Mouse (Mus musculus) neural tube, embryonic 13.5 days (tissue): ENCODE measurements at regions not wholly inside any gene's neighbourhood (a gene's known extent, or its start where the extent isn't known, plus 50 kb on each side); places are given as distances from the start of the nearest gene placed in this dataset.
A peak's percentile ranks its signal among the peaks of the same experiment; 100 is the strongest.

Experiments
- ATAC-seq: fragments of 200-750 bp; cut with Nextera tagmentation; 2 replicates; pipeline ENCODE4 v1.8.0; 2017; ENCODE audit warnings: low read depth, mild to moderate bottlenecking, moderate TSS enrichment, moderate library complexity
- H3K27ac ChIP-seq: fragments of 300-500 bp; sonication (generic); replicated peaks from 2 replicates; pipeline ENCODE4 v1.5.1; 2015; ENCODE audit warnings: moderate library complexity, mild to moderate bottlenecking, inconsistent platforms
- H3K27me3 ChIP-seq: fragments of 300-500 bp; sonication (generic); 2 replicates; pipeline ENCODE4 v1.6.1; 2015; ENCODE audit warnings: mild to moderate bottlenecking, inconsistent platforms
- H3K36me3 ChIP-seq: fragments of 300-500 bp; sonication (generic); 2 replicates; pipeline ENCODE4 v1.6.1; 2015; ENCODE audit warnings: mild to moderate bottlenecking, inconsistent platforms
- H3K4me1 ChIP-seq: fragments of 300-500 bp; sonication (generic); replicated peaks from 2 replicates; pipeline ENCODE4 v1.6.1; 2015; ENCODE audit warnings: inconsistent platforms
- H3K4me2 ChIP-seq: fragments of 300-500 bp; sonication (generic); 2 replicates; pipeline ENCODE4 v1.6.1; 2015; ENCODE audit warnings: inconsistent platforms, mild to moderate bottlenecking, moderate library complexity
- H3K4me3 ChIP-seq: fragments of 300-500 bp; sonication (generic); 2 replicates; pipeline ENCODE4 v1.5.1; 2015; ENCODE audit warnings: mild to moderate bottlenecking, inconsistent platforms
- H3K9ac ChIP-seq: fragments of 300-500 bp; sonication (generic); 2 replicates; pipeline ENCODE4 v1.6.1; 2015; ENCODE audit warnings: moderate library complexity, mild to moderate bottlenecking, inconsistent platforms
- H3K9me3 ChIP-seq: fragments of 300-500 bp; sonication (generic); 2 replicates; pipeline ENCODE4 v1.6.1; 2016; ENCODE audit warnings: inconsistent platforms
- WGBS: fragments of 180-500 bp; shearing (Covaris S2); methylation state at CpG from one replicate; pipeline ENCODE4 v1.1.7; 2015; 5-methylcytosine and 5-hydroxymethylcytosine counted together

- Histone ChIP-seq H3K4me2 (no peak overlapping the region), H3K4me1 (no peaks in the 10 kb centered on the region), H3K27me3 (no peaks in the 10 kb centered on the region), H3K36me3 (no peaks in the 10 kb centered on the region), H3K4me3 (no peak overlapping the region), H3K27ac (no peak overlapping the region), H3K9ac (no peak overlapping the region), H3K9me3 (no peaks in the 10 kb centered on the region)
- no peak for ATAC-seq
- WGBS: 86% methylated on average over 4 of the region's 4 CpGs
Observed at GRCm38 (mm10) chr10:92325284-92325989, 396.8 kb downstream of the Nedd1 start.

- peak; percentile 53; the same call in 1 of the 2 replicates for ATAC-seq
- Histone ChIP-seq H3K27me3 (no peaks in the 10 kb centered on the region), H3K9ac (no peak overlapping the region), H3K36me3 (no peaks in the 10 kb centered on the region), H3K27ac (no peak overlapping the region), H3K4me1 (peaks cover 8% of the 10 kb centered on the region), H3K4me2 (no peak overlapping the region), H3K4me3 (no peak overlapping the region), H3K9me3 (no peaks in the 10 kb centered on the region)
- 39% methylated on average over 3 of the region's 3 CpGs for WGBS
Observed at GRCm38 (mm10) chr10:92314606-92315005, 407.6 kb downstream of the Nedd1 start.

GRCm38 (mm10) chr10:92312278-92312677 lies 409.9 kb downstream of the Nedd1 start:
- Histone ChIP-seq H3K9me3 (no peaks in the 10 kb centered on the region), H3K4me3 (no peak overlapping the region), H3K4me1 (peaks cover 8% of the 10 kb centered on the region), H3K4me2 (no peak overlapping the region), H3K9ac (no peak overlapping the region), H3K27ac (no peak overlapping the region), H3K27me3 (no peaks in the 10 kb centered on the region), H3K36me3 (no peaks in the 10 kb centered on the region)
- WGBS: 52% methylated on average over 6 of the region's 6 CpGs
- no peak for ATAC-seq

GRCm38 (mm10) chr10:92308643-92309042 lies 413.6 kb downstream of the Nedd1 start:
- Histone ChIP-seq H3K36me3 (no peaks in the 10 kb centered on the region), H3K27me3 (no peaks in the 10 kb centered on the region), H3K9me3 (no peaks in the 10 kb centered on the region), H3K4me3 (no peak overlapping the region), H3K27ac (no peak overlapping the region), H3K4me1 (no peaks in the 10 kb centered on the region), H3K9ac (no peak overlapping the region), H3K4me2 (no peak overlapping the region)
- no peak for ATAC-seq
- 87% methylated on average over 3 of the region's 3 CpGs for WGBS

GRCm38 (mm10) chr10:92307861-92308260 lies 414.4 kb downstream of the Nedd1 start:
- 31% methylated on average over 3 of the region's 3 CpGs for WGBS
- no peak overlapping the region for H3K9ac ChIP-seq
- no peak for ATAC-seq
- no peak overlapping the region for H3K4me3 ChIP-seq
- no peaks in the 10 kb centered on the region for H3K9me3 ChIP-seq
- no peaks in the 10 kb centered on the region for H3K27me3 ChIP-seq
- H3K27ac ChIP-seq: no peak overlapping the region
- no peaks in the 10 kb centered on the region for H3K36me3 ChIP-seq
- H3K4me1 ChIP-seq: no peaks in the 10 kb centered on the region
- no peak overlapping the region for H3K4me2 ChIP-seq

- Histone ChIP-seq H3K27ac (no peak overlapping the region), H3K27me3 (no peaks in the 10 kb centered on the region), H3K9me3 (no peaks in the 10 kb centered on the region), H3K4me2 (no peak overlapping the region), H3K4me3 (no peak overlapping the region), H3K4me1 (peaks cover 19% of the 10 kb centered on the region), H3K36me3 (no peaks in the 10 kb centered on the region), H3K9ac (no peak overlapping the region)
- ATAC-seq: no peak
- 65% methylated on average over 13 of the region's 13 CpGs for WGBS
Observed at GRCm38 (mm10) chr10:92298693-92299092, 423.5 kb downstream of the Nedd1 start.

GRCm38 (mm10) chr10:92296837-92297236 lies 425.4 kb downstream of the Nedd1 start:
- Histone ChIP-seq H3K4me3 (no peak overlapping the region), H3K27ac (peak overlapping the region; percentile 74), H3K9ac (no peak overlapping the region), H3K27me3 (no peaks in the 10 kb centered on the region), H3K9me3 (no peaks in the 10 kb centered on the region), H3K4me1 (peaks cover 19% of the 10 kb centered on the region), H3K4me2 (peak overlapping the region; percentile 21), H3K36me3 (no peaks in the 10 kb centered on the region)
- 37% methylated on average over 4 of the region's 4 CpGs for WGBS
- ATAC-seq: peak; percentile 27; the same call in 1 of the 2 replicates

GRCm38 (mm10) chr10:92296303-92296702 lies 425.9 kb downstream of the Nedd1 start:
- H3K36me3 ChIP-seq: no peaks in the 10 kb centered on the region
- no peaks in the 10 kb centered on the region for H3K27me3 ChIP-seq
- no peak overlapping the region for H3K4me3 ChIP-seq
- ATAC-seq: peak; percentile 53; the same call in 1 of the 2 replicates
- H3K9ac ChIP-seq: no peak overlapping the region
- H3K27ac ChIP-seq: peak overlapping the region; percentile 74
- H3K9me3 ChIP-seq: no peaks in the 10 kb centered on the region
- H3K4me2 ChIP-seq: peak overlapping the region; percentile 21
- WGBS: 24% methylated on average over 9 of the region's 9 CpGs
- H3K4me1 ChIP-seq: peaks cover 19% of the 10 kb centered on the region

GRCm38 (mm10) chr10:92293261-92293660 lies 429.0 kb downstream of the Nedd1 start:
- Histone ChIP-seq H3K4me3 (no peak overlapping the region), H3K9me3 (no peaks in the 10 kb centered on the region), H3K4me1 (peaks cover 19% of the 10 kb centered on the region), H3K27me3 (no peaks in the 10 kb centered on the region), H3K4me2 (no peak overlapping the region), H3K9ac (no peak overlapping the region), H3K27ac (no peak overlapping the region), H3K36me3 (no peaks in the 10 kb centered on the region)
- no peak for ATAC-seq
- 40% methylated on average over 4 of the region's 4 CpGs for WGBS

GRCm38 (mm10) chr10:92289230-92289629 lies 433.0 kb downstream of the Nedd1 start:
- H3K4me3 ChIP-seq: no peak overlapping the region
- no peaks in the 10 kb centered on the region for H3K9me3 ChIP-seq
- H3K4me1 ChIP-seq: no peaks in the 10 kb centered on the region
- 40% methylated on average over 5 of the region's 5 CpGs for WGBS
- no peak overlapping the region for H3K4me2 ChIP-seq
- no peaks in the 10 kb centered on the region for H3K27me3 ChIP-seq
- H3K27ac ChIP-seq: no peak overlapping the region
- no peaks in the 10 kb centered on the region for H3K36me3 ChIP-seq
- no peak for ATAC-seq
- H3K9ac ChIP-seq: no peak overlapping the region

GRCm38 (mm10) chr10:92284231-92284630 lies 438.0 kb downstream of the Nedd1 start:
- 62% methylated on average over 4 of the region's 4 CpGs for WGBS

GRCm38 (mm10) chr10:92277981-92278380 lies 444.2 kb downstream of the Nedd1 start:
- 47% methylated on average over 2 of the region's 2 CpGs for WGBS
- ATAC-seq: no peak
- Histone ChIP-seq H3K4me3 (no peak overlapping the region), H3K4me2 (no peak overlapping the region), H3K27ac (no peak overlapping the region), H3K4me1 (no peaks in the 10 kb centered on the region), H3K36me3 (no peaks in the 10 kb centered on the region), H3K9ac (no peak overlapping the region), H3K27me3 (no peaks in the 10 kb centered on the region), H3K9me3 (no peaks in the 10 kb centered on the region)

More at GRCm38 (mm10) chr10:92284231-92284630, 438.0 kb downstream of the Nedd1 start:
- Histone ChIP-seq H3K9me3 (no peaks in the 10 kb centered on the region), H3K27me3 (no peaks in the 10 kb centered on the region), H3K27ac (no peak overlapping the region), H3K4me3 (no peak overlapping the region), H3K4me1 (no peaks in the 10 kb centered on the region), H3K36me3 (no peaks in the 10 kb centered on the region), H3K9ac (no peak overlapping the region), H3K4me2 (no peak overlapping the region)
- ATAC-seq: no peak

- H3K27ac ChIP-seq: no peak overlapping the region
- ATAC-seq: no peak
- 58% methylated on average over 3 of the region's 3 CpGs for WGBS
Observed at GRCm38 (mm10) chr10:92257815-92258214, 464.4 kb downstream of the Nedd1 start.

More at GRCm38 (mm10) chr10:92257815-92258214, 464.4 kb downstream of the Nedd1 start:
- no peaks in the 10 kb centered on the region for H3K9me3 ChIP-seq
- H3K4me3 ChIP-seq: no peak overlapping the region
- no peaks in the 10 kb centered on the region for H3K27me3 ChIP-seq
- H3K4me1 ChIP-seq: no peaks in the 10 kb centered on the region
- H3K36me3 ChIP-seq: no peaks in the 10 kb centered on the region
- no peak overlapping the region for H3K9ac ChIP-seq
- no peak overlapping the region for H3K4me2 ChIP-seq
